Mouse (Mus musculus): ENCODE data around the gene Adprh.
"Not testable (repeated sequence)": the region's sequence is repeated elsewhere in the genome, so short reads cannot be mapped to it uniquely, and the experiment has no call there.

The Adprh gene

DNA sequence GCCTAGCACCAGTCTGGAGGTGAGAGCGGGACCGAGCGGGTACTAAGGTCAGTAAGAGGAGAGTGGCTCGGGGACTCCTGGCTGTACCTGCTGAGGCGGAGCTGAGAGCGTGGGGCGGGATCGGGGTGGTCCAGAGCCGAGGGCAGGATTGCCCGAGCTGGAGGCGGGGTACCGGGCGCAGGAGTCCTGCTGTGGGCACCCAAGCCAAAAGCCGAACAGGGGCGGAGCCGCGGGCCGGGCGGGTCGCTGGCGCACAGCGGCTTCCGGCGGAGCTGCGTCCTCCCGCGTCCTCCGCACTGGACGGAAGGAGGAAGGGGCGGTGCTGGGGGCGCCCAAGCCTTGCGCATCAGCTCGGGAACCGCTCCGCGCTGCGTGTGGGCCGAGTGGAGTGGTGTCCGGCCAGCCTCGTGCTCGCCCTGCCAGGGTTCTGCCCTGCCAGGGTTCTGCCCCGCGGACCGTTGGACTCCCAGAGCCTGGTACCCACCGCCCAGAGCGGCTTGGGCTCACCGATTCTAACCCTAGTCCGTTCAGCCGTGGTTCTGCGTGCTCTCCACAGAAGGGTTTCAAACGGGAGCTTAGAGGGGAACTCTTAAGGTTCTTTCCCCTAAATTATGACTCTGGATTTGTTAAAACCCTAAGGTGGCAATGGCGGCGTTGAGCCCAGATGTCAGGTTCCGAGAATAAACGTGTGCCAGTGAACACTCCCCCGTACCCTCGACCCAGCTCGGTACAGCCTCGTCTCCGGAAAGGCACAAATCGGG, at the start of gene Adprh:
Adprh (minus strand) TSS at position 262 of the 761 bp plus-strand sequence.
- DNase-seq (ENCODE audit: low read depth in 1 of 2, low spot score in 2 of 2) = peak; percentile 76 to 86

DNA sequence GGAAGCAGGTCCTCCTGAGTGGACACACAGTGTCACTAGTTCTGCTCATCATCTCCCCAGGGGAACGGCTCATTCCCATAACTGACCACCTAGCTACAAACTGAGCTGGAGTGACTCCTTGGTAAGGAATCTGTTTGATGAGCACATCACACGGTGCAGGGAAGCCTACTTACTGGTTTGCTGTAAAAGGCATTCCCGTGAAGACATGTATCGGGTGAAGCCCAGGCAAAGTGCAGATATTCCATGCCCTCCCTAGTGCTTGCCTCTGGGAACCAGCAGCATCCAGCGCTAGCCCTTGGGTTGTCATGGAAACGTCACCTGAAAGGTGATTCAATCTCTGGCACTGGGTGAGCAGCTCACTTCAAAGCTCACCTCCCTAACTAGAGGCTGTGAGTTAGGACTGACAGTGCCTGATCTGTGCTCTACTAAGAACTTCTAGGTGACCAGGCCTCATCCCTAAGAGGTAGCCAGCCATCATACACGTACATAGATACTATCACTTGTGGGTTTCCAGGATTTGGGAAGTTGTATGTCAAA, 44.2 kb upstream of the Adprh start:
- DNase-seq (ENCODE audit: low read depth in 1 of 2, low spot score in 2 of 2) = no peak

DNA sequence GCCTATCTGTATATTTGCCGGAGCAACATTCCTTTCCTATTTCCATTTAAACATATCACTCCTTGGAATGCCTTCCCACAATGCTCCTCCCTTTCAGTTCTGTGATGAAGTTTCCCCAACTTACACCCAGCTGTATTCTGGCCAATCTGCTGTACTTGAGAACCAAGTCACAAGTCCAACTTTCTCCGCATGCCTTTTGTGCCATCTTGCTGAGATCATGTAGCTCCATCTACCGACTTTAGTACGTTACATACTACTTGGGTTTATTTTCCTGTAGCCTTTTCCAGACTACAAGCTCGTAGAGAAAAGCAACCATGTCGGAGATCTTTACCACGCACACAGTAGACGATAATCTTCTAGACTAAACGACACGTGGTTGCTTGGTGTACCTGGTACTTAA, 41.4 kb upstream of the Adprh start:
- DNase-seq (ENCODE audit: low read depth in 1 of 2, low spot score in 2 of 2) = no peak

DNA sequence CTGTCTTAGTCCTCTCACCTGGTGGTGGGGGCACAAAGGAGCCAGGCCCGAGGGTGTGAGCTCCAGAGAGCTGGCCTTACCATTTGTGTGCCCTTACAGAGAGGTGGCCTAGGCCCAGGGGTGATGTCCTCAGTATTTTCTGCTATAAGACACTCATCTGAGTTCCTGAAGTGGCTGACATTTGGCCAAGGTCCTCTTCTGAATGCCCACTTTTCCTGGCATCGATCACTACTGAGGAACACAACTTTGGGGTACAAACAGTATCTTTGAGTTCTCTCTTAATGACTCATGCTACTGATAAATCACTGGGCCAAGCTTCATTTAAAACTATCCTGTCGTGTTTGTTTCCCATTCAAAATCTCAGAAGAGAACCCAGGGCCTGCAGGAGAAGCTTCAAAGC, 40.0 kb upstream of the Adprh start:
- DNase-seq (ENCODE audit: low read depth in 1 of 2, low spot score in 2 of 2) = no peak

DNA sequence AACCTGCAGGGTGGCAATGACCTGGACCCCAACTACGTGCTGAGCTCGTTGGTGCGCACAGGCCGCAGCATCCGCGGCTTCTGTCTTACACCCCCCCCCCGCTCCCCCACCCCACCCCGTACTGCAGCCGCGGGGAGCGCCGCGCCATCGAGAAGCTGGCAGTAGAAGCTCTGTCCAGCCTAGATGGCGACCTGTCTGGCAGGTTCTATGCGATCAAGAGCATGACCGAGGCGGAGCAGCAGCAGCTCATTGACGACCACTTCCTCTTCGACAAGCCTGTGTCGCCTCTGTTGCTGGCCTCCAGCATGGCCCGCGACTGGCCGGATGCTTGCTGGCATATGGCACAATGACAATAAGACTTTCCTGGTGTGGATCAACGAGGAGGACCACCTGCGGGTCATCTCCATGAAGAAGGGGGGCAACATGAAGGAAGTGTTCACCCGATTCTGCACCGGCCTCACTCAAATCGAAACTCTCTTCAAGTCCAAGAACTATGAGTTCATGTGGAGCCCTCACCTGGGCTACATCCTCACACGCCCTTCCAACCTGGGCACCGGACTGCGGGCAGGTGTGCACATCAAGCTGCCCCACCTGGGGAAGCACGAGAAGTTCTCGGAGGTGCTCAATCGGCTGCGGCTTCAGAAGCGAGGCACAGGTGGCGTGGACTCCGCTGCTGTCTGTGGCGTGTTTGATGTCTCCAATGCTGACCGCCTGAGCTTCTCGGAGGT, 31.2 kb upstream of the Adprh start:
- no peak for DNase-seq (ENCODE audit: low read depth in 1 of 2, low spot score in 2 of 2)

DNA sequence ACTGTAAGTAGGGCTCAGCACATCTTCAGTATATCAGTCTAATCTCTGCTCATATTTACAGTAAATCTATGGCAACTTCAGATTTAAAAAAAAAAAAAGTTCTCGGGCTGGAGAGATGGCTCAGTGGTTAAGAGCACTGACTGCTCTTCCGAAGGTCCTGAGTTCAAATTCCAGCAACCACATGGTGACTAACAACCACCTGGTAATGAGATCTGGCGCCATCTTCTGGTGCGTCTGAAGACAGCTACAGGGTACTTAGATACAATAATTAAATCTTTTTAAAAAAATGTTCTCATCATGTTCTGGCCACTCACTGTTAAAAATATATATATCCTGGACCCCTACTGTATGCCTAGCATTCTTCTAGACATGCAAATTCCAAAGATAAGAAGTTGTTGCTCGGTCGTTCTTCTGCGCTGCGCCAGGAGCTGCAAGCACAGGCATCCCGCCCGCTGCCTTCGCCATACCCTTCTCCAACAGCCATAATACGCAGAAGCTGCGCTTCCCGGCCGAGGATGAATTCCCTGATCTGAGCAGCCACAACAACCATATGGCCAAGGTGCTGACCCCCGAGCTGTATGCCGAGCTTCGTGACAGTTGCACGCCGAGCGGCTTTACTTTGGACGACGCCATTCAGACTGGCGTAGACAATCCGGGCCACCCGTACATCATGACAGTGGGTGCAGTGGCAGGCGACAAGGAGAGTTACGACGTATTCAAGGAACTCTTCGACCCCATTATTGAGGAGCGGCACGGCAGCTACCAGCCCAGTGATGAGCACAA, 30.5 kb upstream of the Adprh start:
- no peak for DNase-seq (ENCODE audit: low read depth in 1 of 2, low spot score in 2 of 2)

DNA sequence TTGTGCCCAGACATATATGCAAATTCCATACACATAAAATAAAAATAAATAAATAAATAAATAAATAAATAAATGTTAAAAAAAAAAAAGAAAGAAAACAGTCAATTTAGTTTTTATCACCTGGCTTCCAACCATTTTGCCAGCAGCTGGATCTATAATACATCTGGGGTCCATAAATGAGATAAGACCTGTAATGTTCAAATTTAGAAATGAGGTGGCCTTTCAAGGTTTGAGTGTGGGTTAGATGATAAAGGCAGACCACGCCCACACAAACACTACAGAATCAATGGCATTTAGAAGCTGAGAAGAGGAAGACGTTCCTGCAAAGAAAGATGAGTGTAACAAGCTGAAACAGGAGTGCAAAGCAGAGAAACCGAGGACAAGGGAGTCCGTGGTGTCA, 28.8 kb upstream of the Adprh start:
- DNase-seq (ENCODE audit: low read depth in 1 of 2, low spot score in 2 of 2) = no peak

DNA sequence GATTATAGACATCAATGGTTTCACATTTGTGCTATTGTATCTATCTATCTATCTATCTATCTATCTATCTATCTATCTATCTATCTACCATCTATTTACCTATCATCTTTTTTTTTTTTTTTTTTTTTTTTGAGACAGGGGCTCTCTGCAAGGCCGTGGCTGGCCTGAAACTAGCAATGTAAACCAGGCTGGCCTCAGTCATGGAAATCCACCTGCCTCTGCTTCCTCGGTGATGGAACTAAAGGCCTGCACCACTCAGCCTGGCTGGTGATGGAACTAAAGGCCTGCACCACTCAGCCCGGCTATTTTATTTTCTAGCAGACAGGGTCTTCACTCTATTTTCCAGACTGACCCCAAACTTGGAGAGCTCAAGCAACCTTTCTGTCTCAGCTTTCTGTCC, 25.8 kb upstream of the Adprh start:
- DNase-seq (ENCODE audit: low read depth in 1 of 2, low spot score in 2 of 2) = no peak

DNA sequence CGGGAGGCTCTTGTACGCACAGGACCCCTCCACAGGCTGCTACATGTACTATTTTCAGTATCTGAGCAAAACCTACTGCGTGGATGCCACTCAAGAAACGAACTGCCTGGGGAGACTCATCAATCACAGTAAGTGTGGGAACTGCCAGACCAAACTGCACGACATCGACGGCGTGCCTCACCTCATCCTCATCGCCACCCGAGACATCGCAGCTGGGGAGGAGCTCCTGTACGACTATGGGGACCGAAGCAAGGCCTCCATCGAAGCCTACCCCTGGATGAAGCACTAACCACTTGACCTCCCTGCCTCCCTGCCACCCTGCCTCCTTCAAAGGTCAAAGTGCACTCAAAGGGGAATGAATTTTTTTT, 24.7 kb upstream of the Adprh start:
- not testable (repeated sequence) for DNase-seq (ENCODE audit: low read depth in 1 of 2, low spot score in 2 of 2)

DNA sequence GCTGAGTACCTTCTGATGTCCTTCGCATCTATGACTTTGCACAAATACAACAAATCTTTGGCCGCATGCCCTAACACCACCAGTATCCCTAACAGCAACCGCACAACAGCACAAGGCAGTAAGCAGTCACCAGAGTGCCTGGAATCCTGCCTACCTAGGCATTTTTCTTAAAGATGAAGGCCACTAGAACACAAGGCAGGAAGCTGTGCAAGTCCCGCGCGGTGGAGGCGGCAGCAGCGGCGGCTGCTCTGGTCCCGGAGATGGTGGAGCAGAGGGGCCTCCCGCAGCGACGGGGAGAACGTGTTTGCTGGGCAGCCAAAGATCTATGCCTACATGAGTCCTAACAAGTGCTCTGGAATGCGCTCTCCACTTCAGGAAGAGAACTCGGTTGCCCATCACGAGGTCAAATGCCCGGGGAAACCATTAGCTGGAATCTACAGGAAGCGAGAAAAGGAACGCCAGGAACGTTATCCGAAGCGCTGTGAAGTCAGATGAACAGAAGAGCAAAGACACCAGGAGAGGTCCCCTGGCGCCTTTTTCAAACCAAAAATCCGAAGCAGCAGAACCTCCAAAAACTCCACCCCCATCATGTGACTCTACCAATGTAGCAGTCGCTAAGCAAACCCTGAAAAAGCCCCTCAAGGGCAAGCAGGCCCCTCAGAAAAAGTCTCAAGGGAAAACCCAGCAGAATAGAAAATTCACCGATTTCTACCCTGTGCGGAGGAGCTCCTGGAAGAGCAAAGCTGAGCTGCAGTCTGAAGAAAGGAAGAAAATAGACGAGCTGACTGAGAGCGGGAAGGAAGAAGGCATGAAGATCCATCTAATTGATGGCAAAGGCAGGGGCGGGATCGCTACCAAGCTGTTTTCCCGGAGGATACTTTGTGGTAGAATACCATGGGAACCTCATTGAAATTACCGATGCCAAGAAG, 24.1 kb upstream of the Adprh start:
- DNase-seq (ENCODE audit: low read depth in 1 of 2, low spot score in 2 of 2) = no peak

DNA sequence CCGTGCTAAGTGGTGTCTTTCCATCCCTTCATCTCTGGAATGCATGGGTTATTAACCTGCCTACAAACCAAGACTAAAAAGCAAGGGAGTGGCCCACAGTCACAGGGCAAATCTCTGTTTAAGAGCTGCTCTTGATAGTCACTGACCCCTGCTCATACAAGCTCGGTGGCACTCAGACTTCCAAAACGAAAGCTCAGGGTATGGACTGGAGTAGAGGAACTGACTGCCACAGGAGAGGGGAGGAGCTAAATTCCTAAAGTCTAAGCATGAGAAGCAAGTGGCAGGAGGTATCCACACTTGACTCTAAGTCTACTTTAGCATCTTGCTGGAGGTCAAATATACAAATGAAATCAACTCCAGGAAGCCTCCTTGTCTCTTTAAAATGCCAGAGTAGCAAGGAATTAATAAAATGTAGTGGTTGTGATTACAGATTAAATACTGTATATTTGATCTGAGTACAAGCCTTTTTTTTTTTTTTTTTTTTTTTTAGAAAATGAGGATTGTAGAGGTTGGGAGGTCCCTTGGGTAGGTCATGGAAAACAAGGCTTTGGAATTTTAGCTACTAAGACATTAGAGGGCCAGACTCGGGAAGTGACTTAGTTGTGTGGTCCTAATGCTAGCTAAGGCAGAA, 23.3 kb upstream of the Adprh start:
- no peak for DNase-seq (ENCODE audit: low read depth in 1 of 2, low spot score in 2 of 2)

DNA sequence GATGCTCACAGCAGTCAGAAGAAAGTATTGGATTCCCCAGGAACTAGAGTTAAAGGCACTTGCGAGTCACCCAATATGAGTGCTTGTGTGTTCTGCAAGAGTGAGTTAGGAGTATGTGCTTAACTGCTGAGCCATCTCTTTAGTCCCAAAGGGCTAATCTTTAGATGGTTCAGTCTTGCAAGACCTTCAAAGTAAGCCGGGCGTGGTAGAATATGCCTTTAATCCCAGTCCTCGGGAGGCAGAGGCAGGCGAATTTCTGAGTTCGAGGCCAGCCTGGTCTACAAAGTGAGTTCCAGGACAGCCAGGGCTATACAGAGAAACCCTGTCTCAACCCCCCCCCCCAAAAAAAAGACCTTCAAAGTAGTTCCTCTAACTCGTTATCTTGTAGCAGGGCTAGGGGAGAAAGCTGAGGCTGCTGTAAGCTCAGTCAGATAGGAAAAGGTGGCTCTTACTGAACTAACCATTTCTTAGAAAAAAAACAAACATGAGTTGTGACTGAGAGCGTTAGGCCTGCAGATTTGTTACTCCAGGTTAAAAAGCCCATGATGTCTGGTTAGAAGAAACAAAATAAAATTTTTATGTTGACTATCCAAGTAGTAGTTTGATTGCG, 22.3 kb upstream of the Adprh start:
- DNase-seq (ENCODE audit: low read depth in 1 of 2, low spot score in 2 of 2) = no peak

DNA sequence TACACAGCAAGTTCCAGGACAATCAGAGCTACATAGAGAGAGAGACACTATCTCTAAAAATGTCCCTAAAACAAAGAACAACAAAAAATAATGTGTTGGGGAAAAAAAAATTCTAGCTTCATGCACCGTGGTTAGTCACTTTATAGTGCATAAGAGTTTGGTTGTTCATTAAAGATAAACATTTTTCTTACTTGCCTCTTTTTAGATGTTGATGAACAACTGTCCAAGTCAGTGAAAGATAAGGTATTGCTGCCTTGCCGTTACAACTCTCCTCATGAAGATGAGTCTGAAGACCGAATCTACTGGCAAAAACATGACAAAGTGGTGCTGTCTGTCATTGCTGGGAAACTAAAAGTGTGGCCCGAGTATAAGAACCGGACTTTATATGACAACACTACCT, 21.2 kb upstream of the Adprh start:
- no peak for DNase-seq (ENCODE audit: low read depth in 1 of 2, low spot score in 2 of 2)

DNA sequence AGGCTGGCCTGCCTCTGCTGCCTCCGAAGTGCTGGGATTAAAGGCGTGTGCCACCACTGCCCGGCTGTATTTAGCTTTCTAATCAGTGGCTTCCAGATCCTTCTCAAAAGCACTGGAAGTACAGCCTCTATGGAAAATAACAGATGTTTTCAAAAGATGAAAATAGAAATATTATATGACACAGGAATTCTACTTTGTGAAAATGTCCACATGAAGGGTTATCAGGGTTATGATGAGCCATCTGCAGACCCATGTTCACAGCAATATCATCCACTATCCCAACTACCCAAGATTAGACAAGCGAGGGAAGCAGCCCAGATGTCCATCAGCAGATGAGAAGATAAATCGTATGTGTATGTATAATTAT, 20.0 kb upstream of the Adprh start:
- DNase-seq (ENCODE audit: low read depth in 1 of 2, low spot score in 2 of 2) = no peak

DNA sequence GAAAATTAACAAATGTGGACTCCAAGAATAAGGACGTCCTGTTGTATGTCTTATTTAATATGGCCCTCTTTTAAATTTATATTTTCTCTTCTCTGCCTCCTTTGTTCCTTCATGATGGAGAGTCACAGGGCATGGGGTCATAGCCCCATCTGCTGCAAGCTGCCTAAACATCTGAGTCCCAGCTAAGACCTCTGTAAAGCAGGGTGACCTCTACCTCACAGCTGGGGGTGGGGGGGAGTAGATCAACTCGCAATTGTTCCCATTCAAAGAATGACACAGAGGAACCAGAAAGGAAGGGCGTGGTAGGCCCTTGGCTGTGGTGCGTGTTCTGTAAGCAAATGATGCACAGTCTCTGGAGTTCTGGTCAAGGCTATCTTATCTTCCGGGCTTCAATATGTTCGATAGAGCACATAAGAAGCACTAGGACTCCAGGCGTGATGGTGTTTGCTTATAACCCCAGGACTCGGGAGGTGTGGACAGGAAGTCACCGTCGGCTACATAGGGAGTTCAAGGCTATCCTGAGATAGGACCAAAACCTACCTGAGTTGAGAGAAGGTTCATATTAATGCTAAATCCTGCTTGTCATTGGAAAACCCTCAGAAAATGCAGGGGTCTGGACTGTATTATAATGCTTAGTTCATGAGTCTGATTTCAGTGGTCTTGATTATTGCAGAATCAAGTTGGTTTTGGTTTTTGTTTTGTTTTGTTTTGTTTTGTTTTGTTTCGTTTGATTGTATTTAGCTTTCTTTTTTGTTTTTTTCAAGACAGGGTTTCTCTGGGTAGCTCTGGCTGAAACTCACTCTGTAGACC, 19.4 kb upstream of the Adprh start:
- DNase-seq (ENCODE audit: low read depth in 1 of 2, low spot score in 2 of 2) = no peak

DNA sequence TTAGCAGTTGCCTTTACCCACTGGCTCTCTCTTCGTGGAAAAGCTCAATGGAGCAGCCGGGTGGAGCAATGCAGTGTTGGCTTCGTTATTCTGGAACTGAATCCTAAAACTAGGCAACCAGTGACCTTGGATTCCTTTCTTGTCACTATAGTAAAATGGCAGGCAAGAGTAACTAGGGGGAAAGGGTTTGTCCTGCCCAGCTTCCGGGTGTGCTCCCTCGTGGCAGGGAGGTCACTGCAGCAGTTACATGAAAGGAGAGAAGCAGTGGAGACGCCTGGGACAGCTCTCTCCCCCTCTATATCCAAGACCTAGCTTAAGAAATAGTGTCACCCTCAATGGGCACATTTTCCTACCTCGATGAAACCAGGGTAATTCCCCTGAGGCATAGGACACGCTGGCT, 16.9 kb upstream of the Adprh start:
- no peak for DNase-seq (ENCODE audit: low read depth in 1 of 2, low spot score in 2 of 2)

DNA sequence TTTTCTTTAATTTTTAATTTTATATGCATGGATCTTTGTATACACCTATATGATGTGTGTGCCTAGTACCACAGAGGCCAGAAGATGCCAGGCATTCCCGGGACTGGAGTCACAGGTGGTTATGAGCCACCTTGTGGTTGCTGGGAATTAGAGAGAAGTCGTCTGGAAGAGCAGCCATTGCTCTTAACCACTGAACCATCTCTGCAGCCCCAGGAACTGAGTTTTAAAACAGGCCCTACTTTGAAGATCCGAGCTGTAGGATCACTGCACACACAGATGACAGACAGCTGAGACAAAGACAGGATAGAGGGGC, 16.2 kb upstream of the Adprh start:
- DNase-seq (ENCODE audit: low read depth in 1 of 2, low spot score in 2 of 2) = no peak

DNA sequence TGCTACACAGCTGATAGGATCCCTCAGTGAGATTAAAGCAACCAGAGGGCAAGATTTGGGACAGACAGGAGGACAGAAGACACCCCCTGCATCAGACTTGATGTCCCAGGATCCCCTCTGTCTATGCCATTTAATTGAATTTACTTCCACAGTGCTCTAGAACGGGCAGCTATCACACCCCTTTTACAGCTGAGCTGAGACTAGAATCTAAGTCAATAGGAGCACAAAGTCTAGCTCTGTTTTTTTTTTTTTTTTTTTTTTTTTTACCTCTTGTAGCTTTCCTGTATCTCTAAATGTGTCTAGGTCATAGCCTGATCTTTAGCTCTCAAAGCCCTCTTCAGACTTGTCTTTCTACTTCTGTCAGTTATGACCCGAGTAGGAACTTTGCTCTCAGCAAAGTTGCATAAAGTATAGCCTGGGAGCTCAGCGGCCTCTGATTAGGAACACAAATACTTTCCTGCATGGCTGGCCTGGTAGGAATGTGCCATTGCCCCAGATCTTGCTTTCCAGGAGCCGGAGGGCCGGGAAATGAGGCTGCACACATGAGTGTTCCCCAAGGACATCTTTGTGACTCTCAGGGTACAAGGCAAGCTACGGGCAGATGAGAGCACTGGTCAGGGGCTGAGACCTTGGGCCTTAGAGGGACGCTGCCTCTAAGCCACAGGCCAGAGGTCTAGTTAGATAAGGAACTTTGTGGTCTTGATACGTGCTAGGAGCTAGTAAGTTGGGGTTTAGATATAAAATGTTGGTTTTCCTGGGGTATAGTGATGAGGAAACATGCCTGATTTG, 15.6 kb upstream of the Adprh start:
- DNase-seq (ENCODE audit: low read depth in 1 of 2, low spot score in 2 of 2) = no peak
